Mouse (Mus musculus): ENCODE measurements around the gene Fadd.

Fadd gene

DNA sequence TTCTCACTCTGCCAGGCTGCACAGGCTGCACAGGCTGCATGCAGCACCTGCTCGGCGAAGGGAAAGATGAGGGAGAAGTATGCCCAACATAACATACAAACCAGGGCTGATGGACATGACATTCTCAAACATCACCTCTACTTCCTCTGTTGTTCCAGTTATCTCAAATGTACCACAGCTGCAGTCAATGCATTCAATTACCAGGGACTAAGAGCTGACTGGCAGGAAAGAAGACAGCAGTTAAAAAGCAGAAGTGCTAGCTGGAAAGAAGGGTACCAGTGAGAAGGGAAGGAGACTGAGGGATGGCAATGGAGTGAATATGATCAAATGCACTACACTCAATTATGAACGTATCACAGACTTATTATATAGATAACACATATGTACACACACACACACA lies 45.9 kb downstream of the Fadd start:
- intact Hi-C loops (cut with DNase I) = no loop called here

DNA sequence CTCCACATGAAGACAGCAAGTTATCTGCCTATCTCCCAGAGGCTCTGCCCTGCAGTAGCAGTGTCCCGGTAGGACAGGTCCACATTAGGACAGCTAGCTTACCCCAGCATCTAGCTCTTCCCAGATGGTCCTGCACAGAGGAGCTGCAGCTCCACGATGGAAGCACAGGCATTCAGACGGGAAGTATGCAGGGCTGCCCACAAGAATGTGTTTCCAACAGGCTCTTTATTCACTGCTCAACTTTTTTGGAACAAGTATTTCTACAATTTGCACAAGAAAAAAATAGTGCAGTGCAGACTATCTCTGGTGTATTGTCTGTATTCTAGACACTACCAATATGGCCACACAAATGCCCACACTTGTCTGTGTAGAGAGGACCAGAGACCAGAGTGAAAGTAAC lies 47.5 kb downstream of the Fadd start:
- intact Hi-C loops (cut with DNase I) = no loop called here

DNA sequence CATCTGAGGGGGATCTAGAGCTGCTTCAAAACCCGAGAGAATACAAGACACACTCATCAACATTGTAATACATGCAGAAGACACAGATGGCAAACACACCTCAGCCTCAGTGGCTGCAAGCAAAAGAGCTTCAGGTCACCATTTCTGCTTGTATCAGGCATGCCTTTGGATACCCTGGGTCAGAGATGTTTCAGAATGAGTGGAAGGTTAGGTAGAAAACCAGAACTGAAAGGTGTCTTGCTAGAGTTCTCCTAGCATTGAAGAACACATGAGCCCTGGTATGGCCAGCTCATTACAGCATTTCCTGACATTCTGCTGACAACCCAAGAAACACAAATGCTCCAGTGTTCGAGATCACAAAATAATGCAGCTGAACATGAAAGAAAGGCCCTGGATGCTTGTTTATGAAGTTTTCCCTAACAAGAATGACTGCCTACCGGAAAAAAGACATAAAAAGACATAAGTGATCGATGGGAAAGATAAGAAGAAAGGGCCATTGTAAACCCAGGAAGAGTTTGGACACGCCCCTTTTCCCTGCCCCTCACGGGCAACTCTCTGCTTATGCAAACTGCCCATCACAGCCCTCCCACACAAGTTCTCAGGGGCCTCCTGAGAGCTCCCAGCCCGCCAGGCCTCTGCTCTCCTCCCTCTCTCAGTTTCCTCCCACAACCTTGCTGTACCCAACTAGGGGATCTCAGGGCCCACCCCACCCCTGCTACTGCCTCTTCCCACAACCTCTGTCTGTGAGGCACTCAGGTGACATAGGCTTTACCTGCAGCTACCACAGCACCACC lies 50.5 kb downstream of the Fadd start:
- intact Hi-C loops (cut with DNase I) = no loop called here

DNA sequence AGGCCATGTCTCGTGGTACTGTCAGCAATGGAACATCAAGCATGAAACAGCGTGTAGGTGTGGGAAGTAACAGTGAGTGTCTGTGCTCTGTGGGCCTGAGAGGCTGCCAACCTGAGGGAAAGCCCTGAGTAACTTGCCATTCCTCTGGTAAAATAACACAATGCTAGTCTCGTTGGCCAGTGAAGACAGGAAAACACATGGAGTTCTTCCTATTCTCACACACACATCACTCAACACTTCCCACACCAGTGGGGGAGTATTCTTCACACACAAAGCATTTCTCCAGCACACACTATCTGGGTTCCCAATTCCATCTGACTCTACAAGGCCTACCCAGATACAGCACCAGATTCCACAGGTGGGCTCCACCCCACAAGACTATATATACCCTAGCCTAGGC lies 52.4 kb downstream of the Fadd start:
- intact Hi-C loops (cut with DNase I) = no loop called here

DNA sequence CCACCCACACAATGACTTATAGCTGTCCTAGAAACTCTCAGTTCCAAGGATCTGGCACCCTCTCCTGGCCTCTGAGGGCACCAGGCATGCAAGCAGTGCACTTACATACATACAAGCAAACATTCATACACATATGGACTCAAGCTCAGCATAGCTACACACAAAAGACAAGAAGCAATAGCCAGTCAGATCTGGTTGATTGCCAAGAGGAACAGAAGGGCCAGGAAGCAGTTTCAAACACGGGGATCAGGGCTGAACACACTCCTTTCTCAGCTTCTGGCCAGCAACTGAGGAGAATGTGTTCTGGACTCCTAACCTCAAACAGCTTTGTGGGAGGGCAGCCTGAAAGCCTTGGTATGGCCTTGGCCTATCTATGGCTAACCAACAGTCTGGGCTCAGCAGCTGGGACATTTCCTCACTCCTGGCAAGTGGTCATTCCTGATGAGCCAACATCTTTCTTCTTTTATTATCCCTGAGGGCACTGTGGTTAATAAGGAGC lies 54.5 kb downstream of the Fadd start:
- intact Hi-C loops (cut with DNase I) = no loop called here
